Mouse (Mus musculus) MEL (cell line): ENCODE measurements at regions not wholly inside any gene's neighbourhood (a gene's known extent, or its start where the extent isn't known, plus 50 kb on each side); places are given as distances from the start of the nearest gene placed in this dataset.

Experiments used
- DNase-seq: peaks from one replicate; pipeline ENCODE4 v3.0.0; 2011; ENCODE audit warnings: low read depth, low spot score
- H3K27ac ChIP-seq: 2 replicates; pipeline ENCODE4 v1.5.1; 2012; ENCODE audit warnings: low read depth, mild to moderate bottlenecking, control low read depth, low read length, moderate library complexity; ENCODE audit not compliant: control insufficient read depth
- H3K27me3 ChIP-seq, 2 experiments: fragments of 150-350 bp in 1 of 2; sonication (generic) in 1 of 2; 2 replicates each; pipeline ENCODE4 v1.6.1; 2012; ENCODE audit warnings: low read length in 2 of 2, mild to moderate bottlenecking in 2 of 2, improper control_type of control experiment in 1 of 2, moderate library complexity in 1 of 2; ENCODE audit not compliant: insufficient read depth in 2 of 2, control insufficient read depth in 1 of 2
- H3K36me3 ChIP-seq, 2 experiments: 2 replicates each; pipeline ENCODE4 v1.6.1; 2012 to 2014; ENCODE audit warnings: low read length in 2 of 2, improper control_type of control experiment in 1 of 2, inconsistent platforms in 1 of 2, mild to moderate bottlenecking in 1 of 2; ENCODE audit not compliant: insufficient read depth in 2 of 2, control insufficient read depth in 1 of 2
- H3K4me1 ChIP-seq, 2 experiments: fragments of 150-350 bp in 1 of 2; sonication (generic) in 1 of 2; 2 replicates each; pipeline ENCODE4 v1.6.1; 2012; ENCODE audit warnings: low read length in 2 of 2, improper control_type of control experiment in 1 of 2, mild to moderate bottlenecking in 1 of 2; ENCODE audit not compliant: insufficient read depth in 2 of 2, control insufficient read depth in 1 of 2
- H3K4me3 ChIP-seq, 2 experiments: fragments of 150-350 bp in 1 of 2; sonication (generic) in 1 of 2; 2 replicates each; pipeline ENCODE4 v1.5.1; 2012; ENCODE audit warnings: low read depth in 2 of 2, low read length in 2 of 2, mild to moderate bottlenecking in 2 of 2, moderate library complexity in 2 of 2, control low read depth in 1 of 2, improper control_type of control experiment in 1 of 2; ENCODE audit not compliant: control insufficient read depth in 1 of 2, insufficient read depth in 1 of 2
- H3K79me2 ChIP-seq: 2 replicates; pipeline ENCODE4 v1.6.1; 2012; ENCODE audit warnings: mild to moderate bottlenecking, low read length, moderate library complexity; ENCODE audit not compliant: control insufficient read depth, poor library complexity, insufficient read depth
- H3K9ac ChIP-seq: 2 replicates; pipeline ENCODE4 v1.6.1; 2012; ENCODE audit warnings: low read depth, mild to moderate bottlenecking, control low read depth, low read length, moderate library complexity; ENCODE audit not compliant: control insufficient read depth, poor library complexity, severe bottlenecking
- H3K9me3 ChIP-seq: fragments of 150-350 bp; sonication (generic); replicated peaks from 2 replicates; pipeline ENCODE4 v1.6.1; 2012; ENCODE audit warnings: mild to moderate bottlenecking, low read length, improper control_type of control experiment, moderate library complexity; ENCODE audit not compliant: insufficient read depth
- BHLHE40 ChIP-seq: IDR thresholded peaks from 2 replicates; pipeline ENCODE4 v1.6.1; 2012; ENCODE audit warnings: low read depth, mild to moderate bottlenecking, inconsistent platforms, low read length, improper control_type of control experiment, borderline replicate concordance
- CHD1 ChIP-seq: IDR thresholded peaks from 2 replicates; pipeline ENCODE4 v1.6.1; 2012; ENCODE audit warnings: low read depth, mild to moderate bottlenecking, inconsistent platforms, low read length, improper control_type of control experiment
- E2F4 ChIP-seq: IDR thresholded peaks from 2 replicates; pipeline ENCODE4 v1.6.1; 2011; ENCODE audit warnings: low read depth, low read length, improper control_type of control experiment, borderline replicate concordance
- ELF1 ChIP-seq: IDR thresholded peaks from 2 replicates; pipeline ENCODE4 v1.6.1; 2014; ENCODE audit warnings: low read depth, mild to moderate bottlenecking, inconsistent platforms, low read length, improper control_type of control experiment, moderate library complexity
- EP300 ChIP-seq, 2 experiments: IDR thresholded peaks; 2 replicates each; pipeline ENCODE4 v1.6.1; 2011; ENCODE audit warnings: improper control_type of control experiment in 2 of 2, low read length in 2 of 2, low read depth in 1 of 2, mild to moderate bottlenecking in 1 of 2
- GATA1 ChIP-seq: IDR thresholded peaks from 2 replicates; pipeline ENCODE4 v1.6.1; 2011; ENCODE audit warnings: low read depth, low read length, improper control_type of control experiment
- JUND ChIP-seq: IDR thresholded peaks from 2 replicates; pipeline ENCODE4 v1.6.1; 2011; ENCODE audit warnings: low read depth, mild to moderate bottlenecking, improper control_type of control experiment, low read length
- MAFK ChIP-seq: IDR thresholded peaks from 2 replicates; pipeline ENCODE4 v1.6.1; 2011; ENCODE audit warnings: low read depth, mild to moderate bottlenecking, low read length, improper control_type of control experiment, borderline replicate concordance
- MAZ ChIP-seq: IDR thresholded peaks from 2 replicates; pipeline ENCODE4 v1.6.1; 2012; ENCODE audit warnings: low read depth, mild to moderate bottlenecking, inconsistent platforms, low read length, improper control_type of control experiment
- MYB ChIP-seq: IDR thresholded peaks from 2 replicates; pipeline ENCODE4 v1.6.1; 2011; ENCODE audit warnings: mild to moderate bottlenecking, low read depth, low read length, improper control_type of control experiment
- NELFE ChIP-seq: IDR thresholded peaks from 2 replicates; pipeline ENCODE4 v1.6.1; 2011; ENCODE audit warnings: low read depth, low read length, improper control_type of control experiment
- NRF1 ChIP-seq: IDR thresholded peaks from 2 replicates; pipeline ENCODE4 v1.6.1; 2014; ENCODE audit warnings: low read depth, mild to moderate bottlenecking, inconsistent platforms, low read length, improper control_type of control experiment, moderate library complexity; ENCODE audit not compliant: poor library complexity, insufficient read depth, severe bottlenecking
- POLR2A ChIP-seq, 2 experiments: IDR thresholded peaks; 2 replicates each; pipeline ENCODE4 v1.6.1; 2011 to 2012; ENCODE audit warnings: low read length in 2 of 2, mild to moderate bottlenecking in 2 of 2, control low read depth in 1 of 2, improper control_type of control experiment in 1 of 2, low read depth in 1 of 2, moderate library complexity in 1 of 2; ENCODE audit not compliant: control insufficient read depth in 1 of 2, insufficient read depth in 1 of 2, poor library complexity in 1 of 2
- POLR2AphosphoS2 ChIP-seq: IDR thresholded peaks from 2 replicates; pipeline ENCODE4 v1.6.1; 2011; ENCODE audit warnings: low read length, improper control_type of control experiment
- POLR2AphosphoS5 ChIP-seq: IDR thresholded peaks from 2 replicates; pipeline ENCODE4 v1.6.1; 2012; ENCODE audit warnings: low read depth, borderline replicate concordance, mild to moderate bottlenecking, inconsistent platforms, low read length, moderate library complexity, mixed read lengths
- RAD21 ChIP-seq: IDR thresholded peaks from 2 replicates; pipeline ENCODE4 v1.6.1; 2011; ENCODE audit warnings: mild to moderate bottlenecking, low read depth, low read length, improper control_type of control experiment
- RCOR1 ChIP-seq: IDR thresholded peaks from 2 replicates; pipeline ENCODE4 v1.6.1; 2012; ENCODE audit warnings: low read depth, mild to moderate bottlenecking, inconsistent platforms, low read length, improper control_type of control experiment
- TAL1 ChIP-seq: IDR thresholded peaks from 2 replicates; pipeline ENCODE4 v1.6.1; 2012; ENCODE audit warnings: mild to moderate bottlenecking, inconsistent platforms, low read length, moderate library complexity, mixed read lengths
- ZC3H11A ChIP-seq: IDR thresholded peaks from 2 replicates; pipeline ENCODE4 v1.6.1; 2012; ENCODE audit warnings: low read depth, mild to moderate bottlenecking, inconsistent platforms, low read length, improper control_type of control experiment

DNA sequence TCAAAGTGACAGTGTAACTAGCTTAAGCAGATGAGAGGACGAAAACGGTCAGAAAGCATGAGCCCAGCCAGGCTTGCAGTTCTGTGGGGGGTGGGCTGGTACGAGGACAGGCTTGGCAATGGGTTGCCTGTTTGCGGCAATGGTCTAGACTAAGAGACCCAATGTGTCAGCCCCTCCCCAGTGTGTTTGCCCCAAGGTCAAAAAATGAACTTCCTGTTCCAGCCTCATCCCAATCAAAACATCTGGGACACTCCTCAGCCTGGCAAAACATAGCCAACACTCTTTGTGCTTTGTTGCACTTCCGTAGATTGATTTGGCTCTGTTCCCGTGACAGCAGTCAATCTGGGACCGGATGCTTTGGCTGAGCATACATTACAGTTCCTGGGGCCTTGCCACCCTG lies 132.7 kb upstream of the Ces5a start:
- Histone ChIP-seq H3K9me3 (no peaks in the 10 kb centered on the region), H3K4me1 (no peaks in the 10 kb centered on the region), H3K27me3 (no peaks in the 10 kb centered on the region), H3K9ac (no peak overlapping the region), H3K4me3 (no peak overlapping the region), H3K79me2 (no peaks in the 10 kb centered on the region), H3K27ac (no peak overlapping the region), H3K36me3 (no peaks in the 10 kb centered on the region)
- TF ChIP-seq ZC3H11A (no peak), GATA1 (no peak), TAL1 (no peak), MYB (no peak), NELFE (no peak), MAFK (no peak), POLR2A (IDR thresholded peaks at IDR 0.05; ENCODE audit: control insufficient read depth in 1 of 2, insufficient read depth in 1 of 2, low read depth in 1 of 2, low read length in 2 of 2, poor library complexity in 1 of 2) (no peak), BHLHE40 (no peak), POLR2AphosphoS5 (no peak), E2F4 (no peak), JUND (no peak), CHD1 (no peak), EP300 (IDR thresholded peaks at IDR 0.05; ENCODE audit: low read depth in 1 of 2, low read length in 2 of 2) (no peak), NRF1 (no peak), RAD21 (no peak), MAZ (no peak)
- no peak for DNase-seq

DNA sequence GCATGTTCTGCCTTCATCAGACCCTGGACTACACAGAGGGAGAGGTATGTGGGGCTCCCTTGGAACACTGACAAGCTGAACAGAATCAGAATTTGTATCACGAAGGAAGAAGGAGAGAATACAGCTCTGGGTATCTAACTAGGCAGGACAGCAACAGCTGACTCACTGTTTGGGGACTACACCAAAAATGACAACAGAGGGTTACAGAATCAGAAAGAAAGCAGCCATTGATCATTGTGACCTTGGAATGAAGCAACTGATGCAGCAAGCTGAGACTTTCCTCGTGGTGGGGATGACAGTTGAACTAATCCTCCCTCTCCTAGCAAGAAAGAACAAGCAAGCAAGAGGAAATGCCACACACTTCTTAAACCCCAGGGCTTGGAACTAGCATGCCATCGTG lies 135.0 kb upstream of the Gnao1 start:
- Histone ChIP-seq H3K9me3 (no peaks in the 10 kb centered on the region), H3K27ac (no peak overlapping the region), H3K4me3 (no peak overlapping the region), H3K27me3 (no peaks in the 10 kb centered on the region), H3K36me3 (no peaks in the 10 kb centered on the region), H3K9ac (no peak overlapping the region), H3K79me2 (no peaks in the 10 kb centered on the region), H3K4me1 (no peaks in the 10 kb centered on the region)
- no peak for TF ChIP-seq RCOR1
- TF ChIP-seq POLR2AphosphoS2: no peak
- no peak for TF ChIP-seq TAL1
- no peak for TF ChIP-seq CHD1
- TF ChIP-seq ELF1: no peak
- TF ChIP-seq ZC3H11A: no peak
- no peak for DNase-seq
